Mouse (Mus musculus) hematopoietic stem cell, adult 5-6 weeks (primary cell): ENCODE results near the gene Adam11. TPM values are rescaled to one million over a fixed set of nuclear protein-coding genes. Genes with fewer than 3 reads are reported as not detected.

Experiments used
- ATAC-seq, 2 experiments: fragments of 125-278 bp in 1 of 2; replicated peaks in 1 of 2; 2 replicates each; pipeline ENCODE4 v1.8.0; 2016 to 2017; ENCODE audit warnings: inconsistent platforms in 2 of 2, mild to moderate bottlenecking in 2 of 2, moderate number of reproducible peaks in 2 of 2, low read depth in 1 of 2, moderate TSS enrichment in 1 of 2; ENCODE audit not compliant: low FRiP score in 2 of 2, poor library complexity in 2 of 2, severe bottlenecking in 2 of 2, insufficient read depth in 1 of 2, low TSS enrichment in 1 of 2
- total RNA-seq: library from RNA; stranded (forward); fragments of 172-1452, 232-1000 nt; gene quantifications from 2 replicates; pipeline ENCODE4 v1.2.3, GENCODE M21; 2017

The Adam11 gene
- total RNA-seq, 1 experiment from 2014 or later = 3.5 TPM

GRCm38 (mm10) chr11:102772771-102773700, 11.8 kb downstream of the Adam11 start:
- ATAC-seq = no peak

- ATAC-seq = peak; percentile 62 to 72
Observed at GRCm38 (mm10) chr11:102773713-102774611, 12.7 kb downstream of the Adam11 start.

- ATAC-seq = peak; percentile 13 to 46; a peak in 2 of 4 replicates
Observed at GRCm38 (mm10) chr11:102774621-102775141, 13.4 kb downstream of the Adam11 start.

GRCm38 (mm10) chr11:102777598-102777997, 16.4 kb downstream of the Adam11 start:
- no peak for ATAC-seq

GRCm38 (mm10) chr11:102778165-102778564, 16.9 kb downstream of the Adam11 start:
- no peak for ATAC-seq

- ATAC-seq = no peak
Observed at GRCm38 (mm10) chr11:102778597-102778996, 17.4 kb downstream of the Adam11 start.

- ATAC-seq = no peak
Observed at GRCm38 (mm10) chr11:102779081-102779638, 17.9 kb downstream of the Adam11 start.

- 0 out of 4 replicates have a peak, but pooled peaks of 1 of the 2 experiments have one; percentile 8 for ATAC-seq
Observed at GRCm38 (mm10) chr11:102779824-102780223, 18.6 kb downstream of the Adam11 start.

- peak; percentile 55 to 57; a peak in 2 of 4 replicates for ATAC-seq
Observed at GRCm38 (mm10) chr11:102780271-102780985, 19.2 kb downstream of the Adam11 start.

- ATAC-seq = no peak
Observed at GRCm38 (mm10) chr11:102780986-102781351, 19.7 kb downstream of the Adam11 start.

- ATAC-seq = no peak
Observed at GRCm38 (mm10) chr11:102781523-102781922, 20.3 kb downstream of the Adam11 start.

GRCm38 (mm10) chr11:102783443-102783842, 22.2 kb downstream of the Adam11 start:
- no peak for ATAC-seq

GRCm38 (mm10) chr11:102787688-102788177, 26.5 kb downstream of the Adam11 start:
- no peak for ATAC-seq

- ATAC-seq = no peak
Observed at GRCm38 (mm10) chr11:102791682-102792445, 30.6 kb downstream of the Adam11 start.

GRCm38 (mm10) chr11:102794157-102794556, 32.9 kb downstream of the Adam11 start:
- no peak for ATAC-seq

GRCm38 (mm10) chr11:102803453-102803852, 42.2 kb downstream of the Adam11 start:
- no peak for ATAC-seq
